Mouse (Mus musculus) lung, postnatal 0 days (tissue): ENCODE results near the gene Tssc4. TPM values are rescaled to one million over a fixed set of nuclear protein-coding genes. Genes with fewer than 3 reads are reported as not detected.

Experiments used
- ATAC-seq: fragments of 200-750 bp; cut with Nextera tagmentation; 2 replicates; pipeline ENCODE4 v1.8.0; 2017; ENCODE audit warnings: moderate library complexity
- DNase-seq: peaks from one replicate; pipeline ENCODE4 v3.0.0-alpha.2; 2016; ENCODE audit warnings: low spot score
- H3K27ac ChIP-seq: fragments of 300-500 bp; sonication (generic); 2 replicates; pipeline ENCODE4 v1.5.1; 2014; ENCODE audit warnings: antibody characterized with exemption, mild to moderate bottlenecking, low read length, mixed read lengths
- H3K27me3 ChIP-seq: fragments of 300-500 bp; sonication (generic); replicated peaks from 2 replicates; pipeline ENCODE4 v1.6.1; 2014; ENCODE audit warnings: low read length, mixed read lengths; ENCODE audit not compliant: insufficient read depth
- H3K36me3 ChIP-seq: fragments of 300-500 bp; sonication (generic); 2 replicates; pipeline ENCODE4 v1.6.1; 2014; ENCODE audit warnings: low read length, mixed read lengths; ENCODE audit not compliant: insufficient read depth
- H3K4me1 ChIP-seq: fragments of 300-500 bp; sonication (generic); 2 replicates; pipeline ENCODE4 v1.6.1; 2014; ENCODE audit warnings: antibody characterized with exemption, low read depth, low read length, mixed read lengths; ENCODE audit not compliant: insufficient read depth
- H3K4me2 ChIP-seq: fragments of 300-500 bp; sonication (generic); replicated peaks from 2 replicates; pipeline ENCODE4 v1.6.1; 2014; ENCODE audit warnings: low read depth, mild to moderate bottlenecking, low read length, moderate library complexity, mixed read lengths
- H3K4me3 ChIP-seq: fragments of 300-500 bp; sonication (generic); 2 replicates; pipeline ENCODE4 v1.5.1; 2014; ENCODE audit warnings: low read depth, low read length
- H3K9ac ChIP-seq: fragments of 300-500 bp; sonication (generic); replicated peaks from 2 replicates; pipeline ENCODE4 v1.6.1; 2014; ENCODE audit warnings: low read depth, mild to moderate bottlenecking
- H3K9me3 ChIP-seq: fragments of 300-500 bp; sonication (generic); 2 replicates; pipeline ENCODE4 v1.6.1; 2016; ENCODE audit warnings: low read length, mixed read lengths
- CTCF ChIP-seq: IDR thresholded peaks from 2 replicates; pipeline ENCODE4 v1.5.1; 2016; ENCODE audit warnings: antibody characterized with exemption, mild to moderate bottlenecking
- EP300 ChIP-seq: IDR thresholded peaks from 2 replicates; pipeline ENCODE4 v1.6.1; 2016; ENCODE audit warnings: antibody characterized with exemption, mild to moderate bottlenecking, control low read depth
- WGBS: fragments of 180-500 bp; shearing (Covaris S2); extraction: QIAGEN DNeasy Blood & Tissue Kit; methylation state at CpG from one replicate; pipeline ENCODE4 v1.1.7; 2014; 5-methylcytosine and 5-hydroxymethylcytosine counted together
- polyA plus RNA-seq: library from polyadenylated mRNA; unstranded; fragments of >200 nt; fragmentation: Nextera tagmentation; extraction: Ambion mirVana; gene quantifications from 2 replicates; pipeline ENCODE4 v1.2.1, GENCODE M21; 2015

Tssc4 gene
- polyA plus RNA-seq, 1 experiment from 2014 or later: 52.3 TPM

DNA sequence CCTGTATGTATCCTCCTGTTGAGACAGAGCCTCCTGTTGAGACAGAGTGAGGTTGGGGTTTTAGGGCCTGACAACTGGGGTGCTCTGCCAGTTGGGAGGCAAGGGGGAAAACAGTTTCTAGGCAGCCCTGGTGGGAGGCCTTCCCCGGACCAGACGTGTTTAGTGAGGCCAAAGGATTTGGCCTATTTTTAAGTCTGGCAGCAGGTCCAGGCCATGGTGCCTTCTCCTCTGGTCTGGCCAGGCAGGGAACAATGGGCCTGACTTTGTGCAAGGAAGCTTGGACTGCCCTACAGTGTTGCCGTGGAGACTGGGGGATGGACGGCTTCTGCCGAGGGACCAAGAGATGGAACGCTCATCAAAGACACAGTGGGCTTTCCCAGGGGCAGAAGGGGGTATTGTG is 4.8 kb upstream of the Tssc4 start:
- Histone ChIP-seq H3K9me3 (no peaks in the 10 kb centered on the region), H3K27ac (no peak overlapping the region), H3K27me3 (no peaks in the 10 kb centered on the region), H3K4me3 (no peak overlapping the region), H3K4me2 (no peak overlapping the region), H3K36me3 (peaks cover 54% of the 10 kb centered on the region), H3K4me1 (peaks cover 7% of the 10 kb centered on the region; the same call in 1 of the 2 replicates), H3K9ac (no peak overlapping the region)
- TF ChIP-seq EP300 (no peak), CTCF (no peak)
- ATAC-seq (no peak), DNase-seq (no peak)
- 76% methylated on average over 6 of the region's 6 CpGs for WGBS

- 92% methylated on average over 2 of the region's 2 CpGs for WGBS
- H3K27me3 ChIP-seq: no peaks in the 10 kb centered on the region
- H3K9me3 ChIP-seq: no peaks in the 10 kb centered on the region
- DNase-seq (no peak), ATAC-seq (no peak)
- H3K4me1 ChIP-seq: peaks cover 16% of the 10 kb centered on the region; the same call in 1 of the 2 replicates
- H3K9ac ChIP-seq: no peak overlapping the region
- H3K36me3 ChIP-seq: peaks cover 54% of the 10 kb centered on the region
- no peak overlapping the region for H3K27ac ChIP-seq
- H3K4me3 ChIP-seq: no peak overlapping the region
- H3K4me2 ChIP-seq: no peak overlapping the region
- TF ChIP-seq CTCF (no peak), EP300 (no peak)
These were observed 3.4 kb upstream of the Tssc4 start for GRCm38 (mm10) chr7:143065692-143066091.

- TF ChIP-seq CTCF (no peak), EP300 (no peak)
- no peak overlapping the region for H3K27ac ChIP-seq
- no peak for DNase-seq
- no peak overlapping the region for H3K4me2 ChIP-seq
- no peak overlapping the region for H3K4me3 ChIP-seq
- H3K9ac ChIP-seq: no peak overlapping the region
- H3K36me3 ChIP-seq: peaks cover 48% of the 10 kb centered on the region
- no peaks in the 10 kb centered on the region for H3K9me3 ChIP-seq
- no peaks in the 10 kb centered on the region for H3K27me3 ChIP-seq
- ATAC-seq: no peak
- WGBS: 72% methylated on average over 2 of the region's 2 CpGs
- H3K4me1 ChIP-seq: peaks cover 16% of the 10 kb centered on the region; the same call in 1 of the 2 replicates
These were observed 1.6 kb upstream of the Tssc4 start for GRCm38 (mm10) chr7:143067469-143067868.

GRCm38 (mm10) chr7:143067897-143068296 is 1.2 kb upstream of the Tssc4 start:
- Histone ChIP-seq H3K27me3 (no peaks in the 10 kb centered on the region), H3K4me2 (no peak overlapping the region), H3K4me1 (peaks cover 16% of the 10 kb centered on the region; the same call in 1 of the 2 replicates), H3K27ac (peak overlapping the region; percentile 90; the same call in 1 of the 2 replicates), H3K4me3 (no peak overlapping the region), H3K36me3 (peaks cover 44% of the 10 kb centered on the region), H3K9ac (no peak overlapping the region), H3K9me3 (no peaks in the 10 kb centered on the region)
- no peak for ATAC-seq
- no peak for DNase-seq
- 75% methylated on average over 3 of the region's 3 CpGs for WGBS
- TF ChIP-seq CTCF (no peak), EP300 (no peak)

- no peak for TF ChIP-seq CTCF
- TF ChIP-seq EP300: no peak
- ATAC-seq (no peak), DNase-seq (peak; percentile 24)
- H3K4me2 ChIP-seq: peak overlapping the region; percentile 85
- no peaks in the 10 kb centered on the region for H3K27me3 ChIP-seq
- H3K27ac ChIP-seq: peak overlapping the region; percentile 90
- no peak overlapping the region for H3K4me3 ChIP-seq
- H3K9me3 ChIP-seq: no peaks in the 10 kb centered on the region
- WGBS: 52% methylated on average over 13 of the region's 13 CpGs
- peaks cover 39% of the 10 kb centered on the region for H3K36me3 ChIP-seq
- H3K9ac ChIP-seq: no peak overlapping the region
- H3K4me1 ChIP-seq: peaks cover 16% of the 10 kb centered on the region; the same call in 1 of the 2 replicates
These were observed 650 bp upstream of the Tssc4 start for GRCm38 (mm10) chr7:143068316-143068881.

GRCm38 (mm10) chr7:143069751-143070400 is 827 bp downstream of the Tssc4 start:
- peak; percentile 0; the same call in 1 of the 2 replicates for ATAC-seq
- no peak for TF ChIP-seq CTCF
- no peak for TF ChIP-seq EP300
- peak overlapping the region; percentile 90 for H3K27ac ChIP-seq

More at GRCm38 (mm10) chr7:143069751-143070400, 827 bp downstream of the Tssc4 start:
- Histone ChIP-seq H3K4me1 (peaks cover 16% of the 10 kb centered on the region; the same call in 1 of the 2 replicates), H3K4me3 (peak overlapping the region; percentile 69), H3K9me3 (no peaks in the 10 kb centered on the region), H3K4me2 (peak overlapping the region; percentile 85), H3K27me3 (no peaks in the 10 kb centered on the region), H3K36me3 (peaks cover 29% of the 10 kb centered on the region), H3K9ac (peak overlapping the region; percentile 83)
- peak; percentile 47 for DNase-seq
- 7% methylated on average over 30 of the region's 30 CpGs for WGBS
